Mouse (Mus musculus): ENCODE measurements around the gene Wdr90. TPM values are rescaled to one million over a fixed set of nuclear protein-coding genes. Genes with fewer than 3 reads are reported as not detected.
"Not testable (repeated sequence)": the region's sequence is repeated elsewhere in the genome, so short reads cannot be mapped to it uniquely, and the experiment has no call there.

Wdr90 gene
- polyA plus RNA-seq, 1 experiment from 2014 or later = 3.4 TPM

DNA sequence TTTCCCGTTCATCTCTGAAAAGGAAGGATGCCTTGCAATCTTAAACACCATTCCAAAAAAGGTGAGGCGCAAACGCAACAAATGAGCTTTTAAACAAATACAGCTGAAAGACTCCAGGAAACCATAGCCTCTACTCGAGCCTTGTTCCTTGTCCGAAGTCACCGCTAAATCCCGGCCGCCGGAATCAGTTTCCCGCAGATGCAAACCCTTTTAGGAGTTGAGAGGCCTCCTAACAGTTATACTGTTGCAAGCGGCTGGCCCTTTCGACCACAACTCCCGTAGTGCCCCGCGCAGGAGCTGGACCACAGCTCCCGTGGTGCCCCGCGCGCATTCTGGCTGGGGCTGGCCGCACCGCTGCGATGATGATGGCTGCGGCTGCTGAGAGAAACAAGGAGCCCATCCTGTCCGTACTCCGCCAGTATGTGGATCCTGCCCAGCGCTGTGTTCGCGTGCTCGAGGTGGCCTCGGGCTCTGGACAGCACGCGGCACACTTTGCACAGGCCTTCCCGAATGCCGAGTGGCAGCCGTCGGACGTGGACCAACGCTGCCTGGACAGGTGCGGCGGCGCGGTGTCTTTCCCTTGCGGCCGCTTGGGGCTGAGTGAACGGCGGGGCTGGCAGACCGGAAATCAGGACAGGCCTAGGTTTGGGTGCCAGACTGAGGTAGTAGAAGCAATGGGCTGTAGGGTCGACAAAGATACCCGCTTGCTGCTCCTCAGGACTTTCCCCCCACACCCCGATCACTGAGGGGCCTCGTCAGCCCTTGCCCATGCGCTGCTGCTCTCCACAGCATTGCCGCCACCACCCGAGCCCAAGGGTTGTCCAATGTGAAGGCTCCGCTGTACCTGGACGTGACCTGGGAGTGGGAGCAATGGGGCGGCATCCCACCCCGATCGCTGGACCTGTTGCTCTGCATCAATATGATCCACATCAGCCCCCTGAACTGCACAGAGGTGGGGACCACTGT, 14.2 kb upstream of the Wdr90 start:
- peak; percentile 90 for DNase-seq
- 1% methylated on average over 59 of the region's 59 CpGs for WGBS (ENCODE audit: insufficient replicate concordance)
- Histone ChIP-seq H3K27ac (ENCODE audit: low read depth) (peak overlapping the region; percentile 88), H3K27me3 (ENCODE audit: insufficient read depth, low read length) (no peaks in the 10 kb centered on the region), H3K9me3 (ENCODE audit: low read length) (no peaks in the 10 kb centered on the region), H3K4me1 (ENCODE audit: insufficient read depth) (peaks cover 26% of the 10 kb centered on the region), H3K4me3 (ENCODE audit: low read depth, low read length) (peak overlapping the region; percentile 69), H3K36me3 (replicated peaks; ENCODE audit: insufficient read depth, low read length) (peaks cover 10% of the 10 kb centered on the region), H3K4me2 (ENCODE audit: low read depth, low read length) (peak overlapping the region; percentile 85), H3K9ac (replicated peaks) (peak overlapping the region; percentile 64)
- ATAC-seq = peak; percentile 89
- no peak for TF ChIP-seq CTCF (IDR thresholded peaks at IDR 0.05; ENCODE audit: low read depth)
- TF ChIP-seq EP300 (IDR thresholded peaks at IDR 0.05; ENCODE audit: low read depth) = no peak

DNA sequence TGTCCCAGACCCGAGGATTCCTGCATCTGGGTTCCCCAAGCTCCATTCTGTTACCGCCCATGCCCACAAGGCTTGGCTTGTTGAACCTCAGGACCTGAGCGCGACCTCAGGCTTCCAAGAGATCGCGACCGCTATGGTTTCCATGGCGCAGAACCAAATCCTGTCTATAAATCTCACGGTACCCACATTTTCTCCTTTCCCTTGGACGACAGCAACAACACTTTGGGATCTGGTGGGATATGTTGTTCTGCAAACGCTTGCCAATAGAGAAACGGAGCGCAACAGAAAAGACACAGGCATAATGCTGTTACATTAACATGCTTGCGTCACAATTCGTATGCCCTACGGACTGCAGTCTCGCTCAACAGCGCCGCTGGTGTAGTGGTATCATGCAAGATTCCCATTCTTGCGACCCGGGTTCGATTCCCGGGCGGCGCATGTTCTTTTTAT, 13.4 kb upstream of the Wdr90 start, which contains the start of gene Mettl26:
Gene Mettl26 (plus strand): TSS at position 354 of the 450 bp plus-strand sequence.
- peaks cover 10% of the 10 kb centered on the region for H3K36me3 ChIP-seq (replicated peaks; ENCODE audit: insufficient read depth, low read length)
- no peaks in the 10 kb centered on the region for H3K9me3 ChIP-seq (ENCODE audit: low read length)
- H3K4me2 ChIP-seq (ENCODE audit: low read depth, low read length) = peak within 1 kb of the TSS; percentile 85
- H3K4me3 ChIP-seq (ENCODE audit: low read depth, low read length) = peak within 1 kb of the TSS; percentile 69
- H3K27ac ChIP-seq (ENCODE audit: low read depth) = peak within 1 kb of the TSS; percentile 88
- H3K9ac ChIP-seq (replicated peaks) = peak within 1 kb of the TSS; percentile 64
- 0 out of 2 replicates have a peak, but pooled peaks have one; percentile 21 for TF ChIP-seq EP300 (IDR thresholded peaks at IDR 0.05; ENCODE audit: low read depth)
- TF ChIP-seq CTCF (IDR thresholded peaks at IDR 0.05; ENCODE audit: low read depth) = peak; percentile 33; the same call in 1 of the 2 replicates
- under 1% methylated on average over 25 of the region's 25 CpGs for WGBS (ENCODE audit: insufficient replicate concordance)
- ATAC-seq (peak; percentile 78), DNase-seq (peak; percentile 92)
- peaks cover 20% of the 10 kb centered on the region for H3K4me1 ChIP-seq (ENCODE audit: insufficient read depth)
- no peaks in the 10 kb centered on the region for H3K27me3 ChIP-seq (ENCODE audit: insufficient read depth, low read length)

DNA sequence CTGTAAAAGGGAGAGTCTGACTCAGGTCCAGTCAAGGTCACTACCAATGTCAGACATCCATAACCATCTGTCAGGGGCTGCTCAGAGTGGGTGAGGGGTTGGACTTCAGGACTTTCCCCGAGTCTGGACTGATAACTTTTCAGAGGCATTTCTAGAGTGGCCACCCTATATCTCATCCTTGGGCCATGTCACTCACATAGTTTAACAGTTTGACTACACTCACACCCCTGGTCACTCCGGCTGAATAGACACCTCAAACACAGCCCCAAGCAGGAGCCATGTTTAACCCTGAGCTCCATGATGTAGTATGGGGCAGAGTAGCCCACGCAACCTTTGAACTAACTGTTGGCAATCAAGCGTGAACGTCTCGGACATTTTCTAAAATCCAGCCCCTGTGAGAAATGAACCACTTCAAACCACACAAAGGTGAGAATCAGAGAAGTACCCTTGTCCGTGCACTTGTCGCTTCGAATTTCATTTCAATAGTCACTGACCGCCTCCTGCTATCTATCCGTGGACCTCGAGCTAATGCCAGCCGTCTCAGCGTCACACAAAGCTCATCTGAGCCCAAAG, 12.9 kb upstream of the Wdr90 start:
- Histone ChIP-seq H3K4me1 (ENCODE audit: insufficient read depth) (peaks cover 22% of the 10 kb centered on the region), H3K36me3 (replicated peaks; ENCODE audit: insufficient read depth, low read length) (peaks cover 8% of the 10 kb centered on the region), H3K4me3 (ENCODE audit: low read depth, low read length) (peak overlapping the region; percentile 69), H3K27me3 (ENCODE audit: insufficient read depth, low read length) (no peaks in the 10 kb centered on the region), H3K9ac (replicated peaks) (peak overlapping the region; percentile 64), H3K4me2 (ENCODE audit: low read depth, low read length) (peak overlapping the region; percentile 85), H3K27ac (ENCODE audit: low read depth) (peak overlapping the region; percentile 88), H3K9me3 (ENCODE audit: low read length) (no peaks in the 10 kb centered on the region)
- no peak for ATAC-seq
- no peak for DNase-seq
- 8% methylated on average over 14 of the region's 14 CpGs for WGBS (ENCODE audit: insufficient replicate concordance)
- TF ChIP-seq EP300 (IDR thresholded peaks at IDR 0.05; ENCODE audit: low read depth) (no peak), CTCF (IDR thresholded peaks at IDR 0.05; ENCODE audit: low read depth) (no peak)

DNA sequence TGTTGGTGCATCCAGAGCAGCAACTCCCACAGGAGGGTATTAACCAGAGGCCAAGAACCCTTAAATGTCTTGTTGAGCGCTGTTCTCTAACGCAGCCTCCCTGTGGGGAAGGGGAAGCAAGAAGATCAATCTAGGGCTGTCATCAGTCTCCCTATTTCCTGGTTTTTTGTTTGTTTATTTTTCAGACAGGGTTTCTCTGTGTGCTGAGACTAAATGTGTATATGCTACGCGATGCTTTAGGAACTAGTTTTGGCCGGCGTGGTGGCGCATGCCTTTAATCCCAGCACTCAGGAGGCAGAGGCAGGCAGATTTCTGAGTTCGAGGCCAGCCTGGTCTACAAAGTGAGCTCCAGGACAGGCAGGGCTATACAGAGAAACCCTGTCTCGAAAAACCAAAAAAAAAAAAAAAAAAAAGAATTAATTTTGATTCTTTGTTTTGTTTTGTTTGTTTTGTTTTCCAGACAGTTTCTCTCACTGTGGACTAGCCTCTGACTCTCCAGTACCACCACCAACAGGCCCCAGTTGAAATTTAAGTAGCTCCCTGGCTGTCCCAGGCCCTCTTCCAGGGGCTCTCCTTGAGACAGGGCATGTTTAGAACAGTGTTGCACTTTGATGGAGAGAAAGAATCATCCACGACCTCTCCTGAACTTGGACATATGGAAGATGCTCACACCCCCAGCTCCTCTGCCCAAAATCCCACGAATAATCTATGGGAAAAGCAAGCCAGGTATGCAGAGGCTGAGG, 12.3 kb upstream of the Wdr90 start:
- Histone ChIP-seq H3K9me3 (ENCODE audit: low read length) (no peaks in the 10 kb centered on the region), H3K9ac (replicated peaks) (no peak overlapping the region), H3K36me3 (replicated peaks; ENCODE audit: insufficient read depth, low read length) (peaks cover 4% of the 10 kb centered on the region), H3K4me2 (ENCODE audit: low read depth, low read length) (0 out of 2 replicates have a peak overlapping the region, but pooled peaks have one; percentile 85), H3K27me3 (ENCODE audit: insufficient read depth, low read length) (no peaks in the 10 kb centered on the region), H3K4me1 (ENCODE audit: insufficient read depth) (peaks cover 28% of the 10 kb centered on the region), H3K4me3 (ENCODE audit: low read depth, low read length) (peak overlapping the region; percentile 69; the same call in 1 of the 2 replicates), H3K27ac (ENCODE audit: low read depth) (no peak overlapping the region)
- DNase-seq (no peak), ATAC-seq (no peak)
- TF ChIP-seq CTCF (IDR thresholded peaks at IDR 0.05; ENCODE audit: low read depth) = no peak
- TF ChIP-seq EP300 (IDR thresholded peaks at IDR 0.05; ENCODE audit: low read depth) = no peak
- 70% methylated on average over 11 of the region's 11 CpGs for WGBS (ENCODE audit: insufficient replicate concordance)

DNA sequence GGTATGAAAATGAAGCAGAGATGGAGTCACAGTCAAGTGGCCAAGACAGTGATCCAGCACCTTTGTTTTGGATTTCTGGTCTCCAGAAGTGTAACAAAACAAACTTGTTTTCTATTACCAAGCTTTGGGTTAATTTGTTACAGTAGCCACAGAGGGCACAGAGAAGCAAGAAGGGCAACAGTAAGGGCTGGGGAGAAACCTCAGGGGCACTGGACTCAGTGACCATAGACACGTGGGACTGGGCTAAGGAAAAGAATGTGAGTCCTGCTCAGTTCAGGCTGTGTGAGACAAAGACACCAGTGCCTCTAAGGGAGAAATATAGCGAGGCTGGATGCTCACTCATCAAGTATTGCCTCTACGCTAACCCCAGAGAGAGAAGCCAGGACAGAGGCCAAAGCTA, 11.4 kb upstream of the Wdr90 start:
- ATAC-seq (no peak), DNase-seq (no peak)
- H3K27me3 ChIP-seq (ENCODE audit: insufficient read depth, low read length) = no peaks in the 10 kb centered on the region
- H3K27ac ChIP-seq (ENCODE audit: low read depth) = no peak overlapping the region
- H3K36me3 ChIP-seq (replicated peaks; ENCODE audit: insufficient read depth, low read length) = no peaks in the 10 kb centered on the region; the same call in 1 of the 2 replicates
- no peak overlapping the region for H3K4me3 ChIP-seq (ENCODE audit: low read depth, low read length)
- no peaks in the 10 kb centered on the region for H3K9me3 ChIP-seq (ENCODE audit: low read length)
- WGBS (ENCODE audit: insufficient replicate concordance) = 86% methylated on average over 3 of the region's 3 CpGs
- peaks cover 35% of the 10 kb centered on the region for H3K4me1 ChIP-seq (ENCODE audit: insufficient read depth)
- no peak overlapping the region for H3K9ac ChIP-seq (replicated peaks)
- H3K4me2 ChIP-seq (ENCODE audit: low read depth, low read length) = no peak overlapping the region
- TF ChIP-seq CTCF (IDR thresholded peaks at IDR 0.05; ENCODE audit: low read depth) (no peak), EP300 (IDR thresholded peaks at IDR 0.05; ENCODE audit: low read depth) (no peak)

DNA sequence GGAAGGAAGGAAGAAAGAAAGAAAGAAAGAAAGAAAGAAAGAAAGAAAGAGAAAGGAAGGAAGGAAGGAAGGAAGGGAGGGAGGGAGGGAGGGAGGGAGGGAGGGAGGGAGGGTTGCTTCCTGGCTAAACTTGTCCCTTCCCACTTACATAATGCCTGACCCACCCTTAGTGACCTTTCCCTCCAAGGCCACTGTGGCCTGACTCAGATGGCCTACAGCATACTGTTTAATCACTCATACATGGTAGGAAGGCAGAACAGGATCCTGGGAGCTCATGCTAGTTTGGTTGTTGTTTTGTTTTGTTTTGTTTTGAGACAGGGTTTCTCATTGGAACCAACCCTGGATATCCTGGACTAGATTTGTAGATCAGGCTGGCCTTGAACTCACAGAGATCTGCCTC, 10.3 kb upstream of the Wdr90 start:
- H3K4me2 ChIP-seq (ENCODE audit: low read depth, low read length); H3K36me3 ChIP-seq (replicated peaks; ENCODE audit: insufficient read depth, low read length); ATAC-seq; H3K9me3 ChIP-seq (ENCODE audit: low read length); DNase-seq; H3K27me3 ChIP-seq (ENCODE audit: insufficient read depth, low read length); H3K27ac ChIP-seq (ENCODE audit: low read depth); H3K9ac ChIP-seq (replicated peaks); H3K4me3 ChIP-seq (ENCODE audit: low read depth, low read length): not testable (repeated sequence)
- H3K4me1 ChIP-seq (ENCODE audit: insufficient read depth) = peaks cover 34% of the 10 kb centered on the region

Measured in liver, postnatal 0 days (tissue).